Mouse (Mus musculus) gastrocnemius, adult 2 months (tissue): ENCODE measurements around the gene Hapln2. TPM values are rescaled to one million over a fixed set of nuclear protein-coding genes. Genes with fewer than 3 reads are reported as not detected.
A peak's percentile ranks its signal among the peaks of the same experiment; 100 is the strongest.

ENCODE experiments used
- DNase-seq: peaks from one replicate; pipeline ENCODE4 v3.0.0; 2022
- H3K27ac ChIP-seq: fragments of 200-600 bp; 2 replicates; pipeline ENCODE4 v1.8.1; 2022; ENCODE audit warnings: mild to moderate bottlenecking
- H3K4me3 ChIP-seq: fragments of 200-600 bp; 2 replicates; pipeline ENCODE4 v1.8.1; 2022; ENCODE audit warnings: mild to moderate bottlenecking, moderate library complexity
- CTCF ChIP-seq: fragments of 200-600 bp; IDR thresholded peaks from 2 replicates; pipeline ENCODE4 v1.8.1; 2022; ENCODE audit warnings: antibody characterized with exemption, mild to moderate bottlenecking, moderate library complexity
- intact Hi-C: fragments of 180-260 bp; cut with DNase I; formaldehyde crosslinking; loops from one replicate; pipeline ENCODE4 v1.15.1; 2025
- total RNA-seq, 2 experiments: library from RNA; stranded (reverse); gene quantifications; 2 replicates each; pipeline ENCODE4 v1.2.3; 2021

The Hapln2 gene
- total RNA-seq, 2 experiments from 2014 or later, result not detected

GRCm38 (mm10) chr3:87999243-87999895, 28.0 kb downstream of the Hapln2 start:
- Histone ChIP-seq H3K4me3 (peak overlapping the region; percentile 57), H3K27ac (no peak overlapping the region)
- no peak for TF ChIP-seq CTCF
- no peak for DNase-seq
- intact Hi-C loops, result no loop called here

DNA sequence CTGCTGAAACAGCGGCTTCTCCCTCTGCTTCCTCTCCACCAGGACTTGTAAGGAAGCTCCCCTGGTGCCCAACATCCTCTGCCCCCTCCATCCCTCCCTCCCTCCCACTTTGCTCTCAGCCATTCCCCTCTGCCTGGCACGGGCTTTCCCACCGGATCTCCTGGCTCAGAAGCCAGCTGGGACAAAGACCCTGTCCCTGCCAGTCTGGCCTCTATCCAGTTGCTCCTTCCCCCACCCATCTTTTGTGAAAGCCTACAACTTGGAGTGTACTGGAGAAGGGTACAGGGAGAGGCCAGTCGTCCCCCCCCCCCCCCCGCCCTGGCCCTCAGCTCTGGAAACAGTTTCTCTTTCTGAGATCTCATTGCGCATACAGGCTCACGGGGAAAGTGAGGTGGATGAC, 28.6 kb downstream of the Hapln2 start:
- Histone ChIP-seq H3K27ac (no peak overlapping the region), H3K4me3 (no peak overlapping the region)
- intact Hi-C loops, result no loop called here
- no peak for TF ChIP-seq CTCF
- DNase-seq, result no peak

- peak; percentile 52 for DNase-seq
- intact Hi-C loops, result no loop called here
- H3K4me3 ChIP-seq, result peak overlapping the region; percentile 65
- TF ChIP-seq CTCF, result no peak
- no peak overlapping the region for H3K27ac ChIP-seq
Measured at GRCm38 (mm10) chr3:87996971-87997614, 30.3 kb downstream of the Hapln2 start.

GRCm38 (mm10) chr3:87996401-87996800, 31.0 kb downstream of the Hapln2 start:
- DNase-seq, result no peak
- no peak overlapping the region for H3K4me3 ChIP-seq
- TF ChIP-seq CTCF, result no peak
- H3K27ac ChIP-seq, result no peak overlapping the region
- intact Hi-C loops, result no loop called here

GRCm38 (mm10) chr3:87995331-87995730, 32.1 kb downstream of the Hapln2 start:
- TF ChIP-seq CTCF, result no peak
- intact Hi-C loops, result no loop called here
- Histone ChIP-seq H3K4me3 (no peak overlapping the region), H3K27ac (no peak overlapping the region)
- no peak for DNase-seq

DNA sequence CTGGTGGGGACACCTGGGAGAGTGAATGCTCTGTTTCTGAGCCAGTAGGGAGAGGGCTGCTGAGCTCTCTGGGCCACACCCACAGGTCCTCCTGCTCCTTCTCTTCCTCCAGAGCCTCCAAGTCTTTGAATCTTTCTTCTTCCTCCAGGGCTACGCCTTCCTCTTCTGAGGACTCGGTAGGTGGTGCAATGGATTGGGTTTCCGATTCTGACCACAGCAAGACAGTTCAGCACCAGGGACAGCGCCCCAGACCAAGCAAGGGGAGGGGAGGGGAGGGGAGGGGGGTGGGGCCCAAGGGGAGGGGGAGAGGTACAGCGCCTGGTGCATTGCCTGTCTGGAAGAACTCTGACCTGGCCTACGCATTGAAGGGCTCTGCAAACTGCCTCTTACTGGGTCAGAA, 33.9 kb downstream of the Hapln2 start:
- intact Hi-C loops, result no loop called here
- DNase-seq, result no peak
- no peak for TF ChIP-seq CTCF
- H3K27ac ChIP-seq, result no peak overlapping the region
- H3K4me3 ChIP-seq, result no peak overlapping the region

- intact Hi-C loops, result no loop called here
- no peak for TF ChIP-seq CTCF
- Histone ChIP-seq H3K27ac (no peak overlapping the region), H3K4me3 (no peak overlapping the region)
- DNase-seq, result no peak
Measured at GRCm38 (mm10) chr3:87989935-87990334, 37.4 kb downstream of the Hapln2 start.

DNA sequence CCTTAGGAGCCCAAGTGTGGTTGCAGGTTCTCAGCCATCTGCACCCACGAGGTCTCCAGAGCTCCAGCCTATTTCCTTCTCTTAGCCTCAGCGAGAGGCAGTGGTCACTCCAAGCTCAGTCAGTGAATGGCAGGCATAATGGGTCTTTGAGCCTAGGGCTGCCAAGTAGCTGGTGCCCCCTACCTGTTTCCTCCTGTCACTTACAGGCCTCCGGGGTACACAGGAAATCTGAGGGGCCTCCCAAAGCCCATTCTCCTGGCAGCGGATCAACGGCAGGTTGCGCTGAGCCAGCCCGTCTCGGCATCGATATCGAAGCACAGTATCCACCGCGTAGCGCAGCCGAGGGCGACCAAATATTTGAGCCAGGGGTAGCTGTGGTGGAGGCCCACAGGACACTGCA, 39.3 kb downstream of the Hapln2 start:
- TF ChIP-seq CTCF, result no peak
- DNase-seq, result no peak
- Histone ChIP-seq H3K27ac (no peak overlapping the region), H3K4me3 (peak overlapping the region; percentile 63)
- intact Hi-C loops, result no loop called here

- no peak for DNase-seq
- peak overlapping the region; percentile 63 for H3K4me3 ChIP-seq
- intact Hi-C loops, result loop anchor here (1.0 kb wide), 2 partner anchors 17 to 52 kb away; no protein-coding TSS in a partner anchor
- H3K27ac ChIP-seq, result no peak overlapping the region
- no peak for TF ChIP-seq CTCF
Measured at GRCm38 (mm10) chr3:87987633-87988032, 39.8 kb downstream of the Hapln2 start.

DNA sequence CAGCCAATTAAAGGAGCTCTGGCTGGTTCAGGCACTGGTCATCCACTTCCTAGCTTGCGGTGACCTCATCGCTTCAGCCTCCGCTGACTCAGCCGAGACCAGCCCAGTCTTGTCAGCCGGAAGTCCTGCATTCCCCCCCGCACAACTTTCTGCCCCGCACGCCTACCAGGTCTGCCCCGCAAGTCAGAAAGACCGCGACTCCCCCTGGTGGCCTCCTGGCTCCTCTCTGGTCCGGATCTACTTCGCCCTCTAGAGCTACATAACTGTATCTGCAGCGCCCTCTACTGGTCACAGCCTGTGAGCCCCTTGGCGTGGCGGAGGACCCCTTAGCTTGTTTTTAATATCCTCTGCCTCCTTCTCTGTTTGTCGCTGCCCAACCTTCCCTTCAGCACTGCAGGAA, 40.5 kb downstream of the Hapln2 start:
- peak; percentile 96 for DNase-seq
- intact Hi-C loops, result loop anchor here (1.0 kb wide), 2 partner anchors 17 to 52 kb away; no protein-coding TSS in a partner anchor
- peak; percentile 99 for TF ChIP-seq CTCF
- Histone ChIP-seq H3K4me3 (peak overlapping the region; percentile 63), H3K27ac (peak overlapping the region; percentile 92)

GRCm38 (mm10) chr3:87985505-87986320, 41.7 kb downstream of the Hapln2 start:
- intact Hi-C loops, result no loop called here
- DNase-seq, result no peak
- Histone ChIP-seq H3K27ac (peak overlapping the region; percentile 92), H3K4me3 (peak overlapping the region; percentile 30)
- TF ChIP-seq CTCF, result no peak

- no peak for TF ChIP-seq CTCF
- H3K27ac ChIP-seq, result peak overlapping the region; percentile 92
- intact Hi-C loops, result no loop called here
Measured at GRCm38 (mm10) chr3:87984094-87984493, 43.3 kb downstream of the Hapln2 start.

GRCm38 (mm10) chr3:87983627-87984026, 43.8 kb downstream of the Hapln2 start:
- DNase-seq, result no peak
- intact Hi-C loops, result no loop called here
- peak overlapping the region; percentile 92 for H3K27ac ChIP-seq
- TF ChIP-seq CTCF, result no peak
- peak overlapping the region; percentile 58; the same call in 1 of the 2 replicates for H3K4me3 ChIP-seq

More at GRCm38 (mm10) chr3:87984094-87984493, 43.3 kb downstream of the Hapln2 start:
- DNase-seq, result peak; percentile 54
- no peak overlapping the region for H3K4me3 ChIP-seq
